Mouse (Mus musculus) kidney, adult 2 months (tissue): ENCODE data around the gene Cry2.

Experiments used
- CTCF ChIP-seq: fragments of 200-500 bp; conservative IDR thresholded peaks from 2 replicates; pipeline ENCODE4 v1.5.1; 2011; ENCODE audit warnings: low read depth, mild to moderate bottlenecking, control low read depth, low read length, moderate library complexity, mixed read lengths; ENCODE audit not compliant: insufficient read depth, insufficient read length
- POLR2A ChIP-seq: fragments of 200-500 bp; IDR thresholded peaks from one replicate; pipeline ENCODE4 v1.6.1; 2011; ENCODE audit warnings: low read depth, low read length, control low read depth

- TF ChIP-seq CTCF = no peak
- no peak for TF ChIP-seq POLR2A
Observed at GRCm38 (mm10) chr2:92421723-92422387, 12.0 kb downstream of the Cry2 start.
